Mouse (Mus musculus) liver, embryonic 12.5 days (tissue): ENCODE measurements around the gene Tsen2. TPM values are rescaled to one million over a fixed set of nuclear protein-coding genes. Genes with fewer than 3 reads are reported as not detected.

Source experiments
- ATAC-seq: fragments of 200-750 bp; cut with Nextera tagmentation; 2 replicates; pipeline ENCODE4 v1.8.0; 2017; ENCODE audit warnings: moderate number of reproducible peaks, mild to moderate bottlenecking, moderate library complexity
- H3K27ac ChIP-seq: fragments of 300-500 bp; sonication (generic); 2 replicates; pipeline ENCODE4 v1.5.1; 2016; ENCODE audit warnings: mild to moderate bottlenecking
- H3K27me3 ChIP-seq: fragments of 300-500 bp; sonication (generic); replicated peaks from 2 replicates; pipeline ENCODE4 v1.6.1; 2016; ENCODE audit warnings: mild to moderate bottlenecking, moderate library complexity
- H3K36me3 ChIP-seq: fragments of 300-500 bp; sonication (generic); 2 replicates; pipeline ENCODE4 v1.6.1; 2016; ENCODE audit warnings: mild to moderate bottlenecking, moderate library complexity
- H3K4me1 ChIP-seq: fragments of 300-500 bp; sonication (generic); 2 replicates; pipeline ENCODE4 v1.6.1; 2016
- H3K4me2 ChIP-seq: fragments of 300-500 bp; sonication (generic); 2 replicates; pipeline ENCODE4 v1.6.1; 2016; ENCODE audit warnings: mild to moderate bottlenecking, moderate library complexity
- H3K4me3 ChIP-seq: fragments of 300-500 bp; sonication (generic); 2 replicates; pipeline ENCODE4 v1.5.1; 2016; ENCODE audit warnings: mild to moderate bottlenecking, moderate library complexity
- H3K9ac ChIP-seq: fragments of 300-500 bp; sonication (generic); 2 replicates; pipeline ENCODE4 v1.6.1; 2016; ENCODE audit warnings: mild to moderate bottlenecking, moderate library complexity
- H3K9me3 ChIP-seq: fragments of 300-500 bp; sonication (generic); replicated peaks from 2 replicates; pipeline ENCODE4 v1.6.1; 2016; ENCODE audit warnings: mild to moderate bottlenecking, moderate library complexity
- WGBS: fragments of 180-500 bp; shearing (Covaris S2); methylation state at CpG from one replicate; pipeline ENCODE4 v1.1.7; 2016; ENCODE audit not compliant: insufficient replicate concordance; 5-methylcytosine and 5-hydroxymethylcytosine counted together
- polyA plus RNA-seq: library from polyadenylated mRNA; unstranded; fragments of >200 nt; fragmentation: Nextera tagmentation; extraction: Ambion mirVana; gene quantifications from 2 replicates; pipeline ENCODE4 v1.2.1, GENCODE M21; 2016

Gene Tsen2
- polyA plus RNA-seq, 1 experiment from 2014 or later = 20.7 TPM

- Histone ChIP-seq H3K4me3 (no peak overlapping the region), H3K27ac (no peak overlapping the region), H3K9me3 (no peaks in the 10 kb centered on the region), H3K4me1 (0 out of 2 replicates have a peak, but pooled peaks cover 4% of the 10 kb centered on the region), H3K27me3 (no peaks in the 10 kb centered on the region), H3K9ac (no peak overlapping the region), H3K36me3 (peaks cover 65% of the 10 kb centered on the region), H3K4me2 (no peak overlapping the region)
- 52% methylated on average over 3 of the region's 3 CpGs for WGBS
- no peak for ATAC-seq
Observed at GRCm38 (mm10) chr6:115609121-115609520, 64.7 kb downstream of the Tsen2 start.

DNA sequence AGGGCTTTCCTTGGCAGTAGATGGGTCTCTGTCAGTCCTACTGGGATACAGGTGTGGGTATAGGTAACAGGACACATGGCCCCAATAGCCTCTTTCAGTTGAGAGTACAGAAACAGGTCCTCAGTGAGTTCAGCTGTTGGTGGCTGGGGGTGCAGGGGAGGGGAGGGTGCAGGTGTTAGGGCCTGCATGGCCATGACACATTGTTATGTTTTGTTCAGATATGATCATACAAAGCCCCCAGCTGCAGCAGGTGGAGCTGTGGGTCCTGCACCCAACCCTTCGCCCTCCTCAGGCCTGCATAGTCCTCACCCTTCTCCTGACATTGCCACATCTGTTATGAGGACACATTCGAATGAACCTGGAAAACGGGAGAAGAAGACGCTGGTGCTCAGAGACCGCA is 65.8 kb downstream of the Tsen2 start:
- no peak for ATAC-seq
- 79% methylated on average over 5 of the region's 5 CpGs for WGBS

GRCm38 (mm10) chr6:115613793-115614192 is 69.3 kb downstream of the Tsen2 start:
- Histone ChIP-seq H3K4me2 (no peak overlapping the region), H3K9me3 (no peaks in the 10 kb centered on the region), H3K27me3 (no peaks in the 10 kb centered on the region), H3K4me1 (no peaks in the 10 kb centered on the region), H3K27ac (no peak overlapping the region), H3K36me3 (peaks cover 95% of the 10 kb centered on the region), H3K9ac (no peak overlapping the region), H3K4me3 (no peak overlapping the region)
- ATAC-seq = no peak

More for the DNA sequence above, 65.8 kb downstream of the Tsen2 start:
- Histone ChIP-seq H3K4me1 (0 out of 2 replicates have a peak, but pooled peaks cover 4% of the 10 kb centered on the region), H3K36me3 (peaks cover 74% of the 10 kb centered on the region), H3K4me3 (no peak overlapping the region), H3K9me3 (no peaks in the 10 kb centered on the region), H3K27ac (no peak overlapping the region), H3K9ac (no peak overlapping the region), H3K4me2 (no peak overlapping the region), H3K27me3 (no peaks in the 10 kb centered on the region)

DNA sequence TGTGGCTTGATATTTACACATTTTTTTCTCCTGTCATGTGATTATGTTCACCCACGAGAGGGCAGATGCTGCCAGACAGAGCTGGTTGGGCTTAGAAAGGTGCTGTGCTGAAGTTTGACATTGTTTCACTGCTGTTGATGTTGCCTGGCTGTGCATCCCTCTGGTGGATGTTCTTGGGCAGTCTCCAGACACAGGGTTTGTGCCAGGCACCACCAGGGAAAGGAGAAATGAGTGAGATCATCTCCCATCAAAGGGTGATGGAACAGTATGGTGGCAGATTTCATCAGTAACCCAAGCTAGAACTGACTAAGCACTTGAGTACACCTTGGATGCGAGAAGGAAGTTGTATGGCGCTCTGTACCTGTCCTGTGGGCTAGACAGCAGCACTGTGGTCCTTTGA is 71.5 kb downstream of the Tsen2 start:
- Histone ChIP-seq H3K27me3 (no peaks in the 10 kb centered on the region), H3K9ac (no peak overlapping the region), H3K4me3 (no peak overlapping the region), H3K4me2 (no peak overlapping the region), H3K9me3 (no peaks in the 10 kb centered on the region), H3K36me3 (peaks cover 100% of the 10 kb centered on the region), H3K4me1 (no peaks in the 10 kb centered on the region), H3K27ac (no peak overlapping the region)
- ATAC-seq = no peak
- 74% methylated on average over 3 of the region's 3 CpGs for WGBS

GRCm38 (mm10) chr6:115619818-115620217 is 75.4 kb downstream of the Tsen2 start:
- H3K27me3 ChIP-seq = no peaks in the 10 kb centered on the region
- ATAC-seq = 0 out of 2 replicates have a peak, but pooled peaks have one; percentile 33
- H3K4me1 ChIP-seq = no peaks in the 10 kb centered on the region
- 61% methylated on average over 10 of the region's 10 CpGs for WGBS
- no peaks in the 10 kb centered on the region for H3K9me3 ChIP-seq
- no peak overlapping the region for H3K4me2 ChIP-seq
- no peak overlapping the region for H3K9ac ChIP-seq
- H3K27ac ChIP-seq = peak overlapping the region; percentile 37; the same call in 1 of the 2 replicates
- H3K4me3 ChIP-seq = no peak overlapping the region
- peaks cover 100% of the 10 kb centered on the region for H3K36me3 ChIP-seq

GRCm38 (mm10) chr6:115620942-115621341 is 76.5 kb downstream of the Tsen2 start:
- no peaks in the 10 kb centered on the region for H3K27me3 ChIP-seq
- WGBS = 86% methylated on average over 1 of the region's 1 CpGs
- H3K27ac ChIP-seq = no peak overlapping the region

GRCm38 (mm10) chr6:115626121-115626520 is 81.7 kb downstream of the Tsen2 start:
- Histone ChIP-seq H3K4me3 (no peak overlapping the region), H3K4me1 (no peaks in the 10 kb centered on the region), H3K27ac (no peak overlapping the region), H3K36me3 (peaks cover 97% of the 10 kb centered on the region), H3K9ac (no peak overlapping the region), H3K27me3 (no peaks in the 10 kb centered on the region), H3K4me2 (no peak overlapping the region), H3K9me3 (no peaks in the 10 kb centered on the region)
- WGBS = 78% methylated on average over 5 of the region's 5 CpGs
- no peak for ATAC-seq

More at GRCm38 (mm10) chr6:115620942-115621341, 76.5 kb downstream of the Tsen2 start:
- Histone ChIP-seq H3K36me3 (peaks cover 100% of the 10 kb centered on the region), H3K4me1 (no peaks in the 10 kb centered on the region), H3K9ac (no peak overlapping the region), H3K9me3 (no peaks in the 10 kb centered on the region), H3K4me3 (no peak overlapping the region), H3K4me2 (no peak overlapping the region)
- no peak for ATAC-seq

Other genes with a start within 250 kb of the Tsen2 start
- gene Pparg, start 183.7 kb upstream of the Tsen2 start, polyA plus RNA-seq = 1.1 and 1.4 TPM in 2 replicates
- 4.9 and 5.1 TPM in 2 replicates for gene Mkrn2os, start 47.9 kb downstream of the Tsen2 start, polyA plus RNA-seq
- 14.4 and 15.3 TPM in 2 replicates for gene Mkrn2, start 57.2 kb downstream of the Tsen2 start, polyA plus RNA-seq
- 52.4 and 53.2 TPM in 2 replicates for gene Raf1, start 132.0 kb downstream of the Tsen2 start, polyA plus RNA-seq
- gene Tmem40, start 217.7 kb downstream of the Tsen2 start, polyA plus RNA-seq = 29.1 and 32.7 TPM in 2 replicates
- 9.5 and 10.5 TPM in 2 replicates for gene Cand2, start 229.9 kb downstream of the Tsen2 start, polyA plus RNA-seq